Mouse (Mus musculus): ENCODE data around the gene 4930519G04Rik. TPM values are rescaled to one million over a fixed set of nuclear protein-coding genes. Genes with fewer than 3 reads are reported as not detected.
"Not testable (repeated sequence)": the region's sequence is repeated elsewhere in the genome, so short reads cannot be mapped to it uniquely, and the experiment has no call there.

Gene 4930519G04Rik
- not detected in 2 replicates for polyA plus RNA-seq (2014; fragmentation: Nextera tagmentation; extraction: Ambion mirVana)

GRCm38 (mm10) chr5:114853364-114853763 lies at the start of gene 4930519G04Rik:
TSS of gene 4930519G04Rik (plus strand) at chr5:114853664.
- 78% methylated on average over 3 of the region's 5 CpGs for WGBS
- ATAC-seq (ENCODE audit: insufficient number of reproducible peaks, insufficient read depth, low FRiP score, low read depth) = not testable (repeated sequence)

DNA sequence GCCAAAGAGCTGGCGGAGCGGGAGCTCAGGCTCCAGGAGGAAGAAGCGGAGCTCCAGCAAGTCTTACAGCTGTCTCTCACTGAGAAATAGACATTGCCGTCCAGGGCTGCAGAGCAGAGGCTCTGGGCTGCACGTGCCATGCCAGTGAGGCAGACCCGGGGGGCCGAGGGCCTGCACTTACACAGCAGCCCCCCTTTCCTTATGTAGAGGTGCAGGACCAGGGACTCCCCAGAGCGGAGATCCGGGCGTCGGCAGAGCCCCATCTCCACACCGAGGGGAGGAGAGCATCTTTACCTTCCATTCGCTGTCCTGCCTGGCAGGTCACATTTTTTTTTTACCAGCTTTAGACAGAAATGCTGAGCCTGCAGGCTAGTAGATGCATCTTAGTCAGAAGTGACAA lies 49.1 kb upstream of the 4930519G04Rik start:
- Histone ChIP-seq H3K4me2 (ENCODE audit: low read length) (no peak overlapping the region), H3K4me1 (ENCODE audit: control insufficient read depth in 2 of 2, insufficient read depth in 2 of 2, low read length in 2 of 2) (peaks cover 18 to 27% of the 10 kb centered on the region in 2 experiments), H3K9me3 (ENCODE audit: control insufficient read depth, low read length) (no peaks in the 10 kb centered on the region), H3K36me3 (ENCODE audit: control insufficient read depth, insufficient read depth, low read length) (peaks cover 78% of the 10 kb centered on the region), H3K4me3 (ENCODE audit: control insufficient read depth in 1 of 2, insufficient read depth in 1 of 2, low read depth in 1 of 2, low read length in 2 of 2) (no peak overlapping the region), H3K27ac (replicated peaks in 1 of 2; ENCODE audit: control insufficient read depth in 1 of 2, insufficient read depth in 1 of 2, low read depth in 2 of 2, low read length in 2 of 2) (no peak overlapping the region), H3K27me3 (ENCODE audit: control insufficient read depth, insufficient read depth, low read length) (no peaks in the 10 kb centered on the region), H3K9ac (ENCODE audit: low read length) (no peak overlapping the region)
- WGBS = 88% methylated on average over 13 of the region's 13 CpGs
- no peak for ATAC-seq (ENCODE audit: insufficient number of reproducible peaks, insufficient read depth, low FRiP score, low read depth)

More at GRCm38 (mm10) chr5:114853364-114853763, at the start of gene 4930519G04Rik:
- H3K27ac ChIP-seq (replicated peaks in 1 of 2; ENCODE audit: control insufficient read depth in 1 of 2, insufficient read depth in 1 of 2, low read depth in 2 of 2, low read length in 2 of 2); H3K4me3 ChIP-seq (ENCODE audit: control insufficient read depth in 1 of 2, insufficient read depth in 1 of 2, low read depth in 1 of 2, low read length in 2 of 2); H3K4me2 ChIP-seq (ENCODE audit: low read length); H3K36me3 ChIP-seq (ENCODE audit: control insufficient read depth, insufficient read depth, low read length); H3K4me1 ChIP-seq (ENCODE audit: control insufficient read depth in 2 of 2, insufficient read depth in 2 of 2, low read length in 2 of 2); H3K27me3 ChIP-seq (ENCODE audit: control insufficient read depth, insufficient read depth, low read length); H3K9ac ChIP-seq (ENCODE audit: low read length); H3K9me3 ChIP-seq (ENCODE audit: control insufficient read depth, low read length): not testable (repeated sequence)

- peak overlapping the region; percentile 17; the same call in 1 of the 2 replicates for H3K4me2 ChIP-seq (ENCODE audit: low read length)
- H3K9ac ChIP-seq (ENCODE audit: low read length) = 0 out of 2 replicates have a peak overlapping the region, but pooled peaks have one; percentile 34
- H3K27ac ChIP-seq (replicated peaks in 1 of 2; ENCODE audit: control insufficient read depth in 1 of 2, insufficient read depth in 1 of 2, low read depth in 2 of 2, low read length in 2 of 2) = no peak overlapping the region; a peak in 1 of 4 replicates
- peaks cover 72% of the 10 kb centered on the region for H3K36me3 ChIP-seq (ENCODE audit: control insufficient read depth, insufficient read depth, low read length)
- H3K4me3 ChIP-seq (ENCODE audit: control insufficient read depth in 1 of 2, insufficient read depth in 1 of 2, low read depth in 1 of 2, low read length in 2 of 2) = no peak overlapping the region
- no peak for ATAC-seq (ENCODE audit: insufficient number of reproducible peaks, insufficient read depth, low FRiP score, low read depth)
- peaks cover 18 to 27% of the 10 kb centered on the region in 2 experiments for H3K4me1 ChIP-seq (ENCODE audit: control insufficient read depth in 2 of 2, insufficient read depth in 2 of 2, low read length in 2 of 2)
- WGBS = 43% methylated on average over 3 of the region's 3 CpGs
- H3K27me3 ChIP-seq (ENCODE audit: control insufficient read depth, insufficient read depth, low read length) = no peaks in the 10 kb centered on the region
- no peaks in the 10 kb centered on the region for H3K9me3 ChIP-seq (ENCODE audit: control insufficient read depth, low read length)
These were observed 48.5 kb upstream of the 4930519G04Rik start for GRCm38 (mm10) chr5:114804958-114805357.

DNA sequence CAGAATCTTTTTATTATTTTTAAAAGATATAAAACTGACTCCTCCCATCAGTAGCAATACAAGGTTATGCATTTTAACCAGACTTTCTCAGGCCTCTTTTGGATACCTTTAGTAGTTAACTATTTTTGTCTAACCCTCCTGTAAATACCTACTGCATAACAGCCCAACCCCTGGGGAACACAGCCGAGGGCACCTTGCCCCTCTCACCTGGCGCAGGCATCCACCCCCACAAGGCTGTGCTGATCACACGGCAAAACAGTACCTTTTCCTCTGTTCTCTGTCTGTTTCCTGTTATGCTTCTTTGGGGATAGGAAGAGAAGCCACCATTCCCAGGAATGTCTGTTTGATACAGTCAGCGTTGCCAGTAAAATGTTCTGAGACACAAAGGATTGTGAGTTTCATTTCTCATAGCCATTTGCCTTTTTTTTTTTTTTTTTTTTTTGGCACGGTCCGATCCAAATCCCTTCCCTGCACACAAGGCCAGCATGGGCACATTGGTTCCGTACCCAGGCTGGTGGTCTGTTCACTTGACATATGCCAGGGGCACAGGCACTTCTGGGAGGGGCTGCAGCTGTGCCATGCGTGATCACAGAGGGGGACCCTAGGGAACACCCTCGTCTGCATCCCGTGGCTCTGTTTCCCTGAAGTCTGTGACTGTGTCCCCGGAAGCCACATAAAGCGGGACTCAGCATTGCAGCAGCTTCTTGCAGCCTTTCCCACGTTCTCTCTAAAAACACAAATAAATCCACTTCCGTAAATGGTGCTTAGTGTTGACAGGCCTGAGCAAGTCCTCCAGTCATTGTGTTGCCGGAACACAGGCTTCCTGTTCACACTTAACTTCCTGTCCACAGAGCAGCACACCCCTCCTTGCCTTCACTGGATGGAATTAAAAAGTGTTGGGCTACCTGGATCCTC lies 47.8 kb upstream of the 4930519G04Rik start:
- Histone ChIP-seq H3K36me3 (ENCODE audit: control insufficient read depth, insufficient read depth, low read length) (peaks cover 65% of the 10 kb centered on the region), H3K4me2 (ENCODE audit: low read length) (peak overlapping the region; percentile 17), H3K27me3 (ENCODE audit: control insufficient read depth, insufficient read depth, low read length) (no peaks in the 10 kb centered on the region), H3K9me3 (ENCODE audit: control insufficient read depth, low read length) (no peaks in the 10 kb centered on the region), H3K4me1 (ENCODE audit: control insufficient read depth in 2 of 2, insufficient read depth in 2 of 2, low read length in 2 of 2) (peaks cover 18 to 27% of the 10 kb centered on the region in 2 experiments), H3K9ac (ENCODE audit: low read length) (peak overlapping the region; percentile 40; the same call in 1 of the 2 replicates), H3K4me3 (ENCODE audit: control insufficient read depth in 1 of 2, insufficient read depth in 1 of 2, low read depth in 1 of 2, low read length in 2 of 2) (no peak overlapping the region), H3K27ac (replicated peaks in 1 of 2; ENCODE audit: control insufficient read depth in 1 of 2, insufficient read depth in 1 of 2, low read depth in 2 of 2, low read length in 2 of 2) (peak overlapping the region; percentile 80 to 89)
- WGBS = 61% methylated on average over 15 of the region's 15 CpGs
- no peak for ATAC-seq (ENCODE audit: insufficient number of reproducible peaks, insufficient read depth, low FRiP score, low read depth)

GRCm38 (mm10) chr5:114806636-114807035 lies 46.8 kb upstream of the 4930519G04Rik start:
- Histone ChIP-seq H3K9ac (ENCODE audit: low read length) (peak overlapping the region; percentile 54), H3K27me3 (ENCODE audit: control insufficient read depth, insufficient read depth, low read length) (no peaks in the 10 kb centered on the region), H3K4me1 (ENCODE audit: control insufficient read depth in 2 of 2, insufficient read depth in 2 of 2, low read length in 2 of 2) (peaks cover 18 to 27% of the 10 kb centered on the region in 2 experiments), H3K9me3 (ENCODE audit: control insufficient read depth, low read length) (no peaks in the 10 kb centered on the region), H3K4me2 (ENCODE audit: low read length) (peak overlapping the region; percentile 49; the same call in 1 of the 2 replicates), H3K36me3 (ENCODE audit: control insufficient read depth, insufficient read depth, low read length) (peaks cover 56% of the 10 kb centered on the region), H3K4me3 (ENCODE audit: control insufficient read depth in 1 of 2, insufficient read depth in 1 of 2, low read depth in 1 of 2, low read length in 2 of 2) (no peak overlapping the region), H3K27ac (replicated peaks in 1 of 2; ENCODE audit: control insufficient read depth in 1 of 2, insufficient read depth in 1 of 2, low read depth in 2 of 2, low read length in 2 of 2) (peak overlapping the region; percentile 80 to 89)
- WGBS = 72% methylated on average over 8 of the region's 8 CpGs
- ATAC-seq (ENCODE audit: insufficient number of reproducible peaks, insufficient read depth, low FRiP score, low read depth) = 0 out of 2 replicates have a peak, but pooled peaks have one; percentile 3

- peak overlapping the region; percentile 80 to 89 for H3K27ac ChIP-seq (replicated peaks in 1 of 2; ENCODE audit: control insufficient read depth in 1 of 2, insufficient read depth in 1 of 2, low read depth in 2 of 2, low read length in 2 of 2)
- 0 out of 2 replicates have a peak, but pooled peaks have one; percentile 28 for ATAC-seq (ENCODE audit: insufficient number of reproducible peaks, insufficient read depth, low FRiP score, low read depth)
- no peaks in the 10 kb centered on the region for H3K9me3 ChIP-seq (ENCODE audit: control insufficient read depth, low read length)
- peak overlapping the region; percentile 49 for H3K4me2 ChIP-seq (ENCODE audit: low read length)
- peak overlapping the region; percentile 54 for H3K9ac ChIP-seq (ENCODE audit: low read length)
- H3K27me3 ChIP-seq (ENCODE audit: control insufficient read depth, insufficient read depth, low read length) = no peaks in the 10 kb centered on the region
- H3K4me3 ChIP-seq (ENCODE audit: control insufficient read depth in 1 of 2, insufficient read depth in 1 of 2, low read depth in 1 of 2, low read length in 2 of 2) = peak overlapping the region in 1 of 2 experiments; percentile 3; a peak in 1 of 4 replicates
- peaks cover 52% of the 10 kb centered on the region for H3K36me3 ChIP-seq (ENCODE audit: control insufficient read depth, insufficient read depth, low read length)
- H3K4me1 ChIP-seq (ENCODE audit: control insufficient read depth in 2 of 2, insufficient read depth in 2 of 2, low read length in 2 of 2) = peaks cover 18 to 27% of the 10 kb centered on the region in 2 experiments
- WGBS = 9% methylated on average over 9 of the region's 9 CpGs
These were observed 46.4 kb upstream of the 4930519G04Rik start for GRCm38 (mm10) chr5:114807063-114807462.

GRCm38 (mm10) chr5:114807468-114807867 lies 46.0 kb upstream of the 4930519G04Rik start:
- H3K4me2 ChIP-seq (ENCODE audit: low read length) = peak overlapping the region; percentile 49
- 13% methylated on average over 8 of the region's 8 CpGs for WGBS
- peak; percentile 70 for ATAC-seq (ENCODE audit: insufficient number of reproducible peaks, insufficient read depth, low FRiP score, low read depth)
- H3K4me1 ChIP-seq (ENCODE audit: control insufficient read depth in 2 of 2, insufficient read depth in 2 of 2, low read length in 2 of 2) = peaks cover 18 to 27% of the 10 kb centered on the region in 2 experiments
- peak overlapping the region; percentile 80 to 89 for H3K27ac ChIP-seq (replicated peaks in 1 of 2; ENCODE audit: control insufficient read depth in 1 of 2, insufficient read depth in 1 of 2, low read depth in 2 of 2, low read length in 2 of 2)
- H3K9ac ChIP-seq (ENCODE audit: low read length) = peak overlapping the region; percentile 54
- peaks cover 48% of the 10 kb centered on the region for H3K36me3 ChIP-seq (ENCODE audit: control insufficient read depth, insufficient read depth, low read length)
- H3K4me3 ChIP-seq (ENCODE audit: control insufficient read depth in 1 of 2, insufficient read depth in 1 of 2, low read depth in 1 of 2, low read length in 2 of 2) = peak overlapping the region in 1 of 2 experiments; percentile 3; a peak in 1 of 4 replicates
- no peaks in the 10 kb centered on the region for H3K27me3 ChIP-seq (ENCODE audit: control insufficient read depth, insufficient read depth, low read length)
- no peaks in the 10 kb centered on the region for H3K9me3 ChIP-seq (ENCODE audit: control insufficient read depth, low read length)
